Mouse (Mus musculus) hindbrain, embryonic 14.5 days (tissue): Measurements from ENCODE around the gene C1d. TPM values are rescaled to one million over a fixed set of nuclear protein-coding genes. Genes with fewer than 3 reads are reported as not detected.

Experiments
- ATAC-seq: fragments of 200-750 bp; cut with Nextera tagmentation; 2 replicates; pipeline ENCODE4 v1.8.0; 2017; ENCODE audit warnings: moderate number of reproducible peaks, mild to moderate bottlenecking, moderate TSS enrichment, moderate library complexity; ENCODE audit not compliant: low FRiP score
- DNase-seq: peaks from one replicate; pipeline ENCODE4 v3.0.0-alpha.2; 2015; ENCODE audit warnings: low spot score
- H3K27ac ChIP-seq: fragments of 300-500 bp; sonication (generic); 2 replicates; pipeline ENCODE4 v1.5.1; 2014; ENCODE audit warnings: mild to moderate bottlenecking, moderate library complexity
- H3K27me3 ChIP-seq: fragments of 300-500 bp; sonication (generic); 2 replicates; pipeline ENCODE4 v1.6.1; 2014; ENCODE audit warnings: mild to moderate bottlenecking, low read length, mixed read lengths; ENCODE audit not compliant: control insufficient read depth, insufficient read depth
- H3K36me3 ChIP-seq: fragments of 300-500 bp; sonication (generic); replicated peaks from 2 replicates; pipeline ENCODE4 v1.6.1; 2014; ENCODE audit not compliant: control insufficient read depth, insufficient read depth
- H3K4me1 ChIP-seq: fragments of 300-500 bp; sonication (generic); replicated peaks from 2 replicates; pipeline ENCODE4 v1.6.1; 2014; ENCODE audit warnings: antibody characterized with exemption, low read length, mixed read lengths; ENCODE audit not compliant: control insufficient read depth, insufficient read depth
- H3K4me2 ChIP-seq: fragments of 300-500 bp; sonication (generic); replicated peaks from 2 replicates; pipeline ENCODE4 v1.6.1; 2014; ENCODE audit warnings: mild to moderate bottlenecking, moderate library complexity
- H3K4me3 ChIP-seq: fragments of 300-500 bp; sonication (generic); replicated peaks from 2 replicates; pipeline ENCODE4 v1.5.1; 2014; ENCODE audit warnings: mild to moderate bottlenecking, low read length
- H3K9ac ChIP-seq: fragments of 300-500 bp; sonication (generic); 2 replicates; pipeline ENCODE4 v1.6.1; 2014
- H3K9me3 ChIP-seq: fragments of 300-500 bp; sonication (generic); 2 replicates; pipeline ENCODE4 v1.6.1; 2016; ENCODE audit warnings: low read length; ENCODE audit not compliant: control insufficient read depth
- polyA plus RNA-seq: library from polyadenylated mRNA; unstranded; fragments of >200 nt; fragmentation: Nextera tagmentation; extraction: Ambion mirVana; gene quantifications from 2 replicates; pipeline ENCODE4 v1.2.1, GENCODE M21; 2014

The C1d gene
- polyA plus RNA-seq, 1 experiment from 2014 or later = 154 TPM

DNA sequence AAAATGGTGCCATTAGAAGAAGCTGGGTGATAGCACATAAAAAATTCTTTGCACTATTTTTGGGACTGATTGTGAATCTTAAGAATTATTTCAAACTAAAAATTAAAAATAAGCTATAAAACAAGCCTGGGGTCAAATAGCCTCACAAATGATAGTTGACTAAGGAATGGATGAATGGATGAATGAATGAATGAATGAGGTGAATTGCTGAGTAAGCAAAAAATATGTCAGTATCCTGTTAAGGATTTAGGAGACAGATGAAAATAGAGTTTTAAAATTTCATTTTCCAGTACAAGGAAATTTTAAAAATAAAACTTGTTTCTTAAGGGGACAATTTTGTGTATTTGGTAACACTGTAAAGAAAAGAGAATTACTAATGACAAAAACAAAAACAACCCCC lies 50.1 kb downstream of the C1d start:
- Histone ChIP-seq H3K4me2 (no peak overlapping the region), H3K9ac (no peak overlapping the region), H3K27me3 (no peaks in the 10 kb centered on the region), H3K27ac (no peak overlapping the region), H3K4me3 (no peak overlapping the region), H3K36me3 (no peaks in the 10 kb centered on the region), H3K4me1 (no peaks in the 10 kb centered on the region; the same call in 1 of the 2 replicates), H3K9me3 (no peaks in the 10 kb centered on the region)
- DNase-seq (no peak), ATAC-seq (no peak)

Other genes starting within 250 kb of the C1d start
- gene Cnrip1, start 206.0 kb upstream of the C1d start, polyA plus RNA-seq = 142 and 148 TPM in 2 replicates
- 4.4 TPM in 2 replicates for gene Plek, start 205.2 kb upstream of the C1d start, polyA plus RNA-seq
- 240 and 268 TPM in 2 replicates for gene Ppp3r1, start 98.3 kb upstream of the C1d start, polyA plus RNA-seq
- gene Wdr92, start 75.5 kb upstream of the C1d start, polyA plus RNA-seq = 21.0 TPM in 2 replicates
- 49.7 and 51.0 TPM in 2 replicates for gene Pno1, start 46.0 kb upstream of the C1d start, polyA plus RNA-seq